Mouse (Mus musculus) forebrain, embryonic 10.5 days (tissue): ENCODE data around the gene Zcchc4. TPM values are rescaled to one million over a fixed set of nuclear protein-coding genes. Genes with fewer than 3 reads are reported as not detected.

Experiments
- DNase-seq: peaks from one replicate; pipeline ENCODE4 v3.0.0-alpha.2; 2017; ENCODE audit warnings: low spot score; ENCODE audit errors: extremely low spot score
- H3K27ac ChIP-seq: fragments of 300-500 bp; sonication (generic); 2 replicates; pipeline ENCODE4 v1.5.1; 2016; ENCODE audit warnings: mild to moderate bottlenecking
- H3K27me3 ChIP-seq: fragments of 300-500 bp; sonication (generic); 2 replicates; pipeline ENCODE4 v1.6.1; 2016; ENCODE audit warnings: mild to moderate bottlenecking; ENCODE audit not compliant: poor library complexity, severe bottlenecking
- H3K36me3 ChIP-seq: fragments of 300-500 bp; sonication (generic); replicated peaks from 2 replicates; pipeline ENCODE4 v1.6.1; 2016; ENCODE audit warnings: mild to moderate bottlenecking, moderate library complexity
- H3K4me1 ChIP-seq: fragments of 300-500 bp; sonication (generic); 2 replicates; pipeline ENCODE4 v1.6.1; 2016
- H3K4me3 ChIP-seq: fragments of 300-500 bp; sonication (generic); 2 replicates; pipeline ENCODE4 v1.5.1; 2016; ENCODE audit warnings: mild to moderate bottlenecking, moderate library complexity
- H3K9me3 ChIP-seq: fragments of 300-500 bp; sonication (generic); 2 replicates; pipeline ENCODE4 v1.6.1; 2016; ENCODE audit warnings: mild to moderate bottlenecking, moderate library complexity
- WGBS: fragments of 180-500 bp; shearing (Covaris S2); methylation state at CpG from one replicate; pipeline ENCODE4 v1.1.7; 2016; 5-methylcytosine and 5-hydroxymethylcytosine counted together
- polyA plus RNA-seq: library from polyadenylated mRNA; unstranded; fragments of >200 nt; fragmentation: Nextera tagmentation; extraction: Ambion mirVana; gene quantifications from 2 replicates; pipeline ENCODE4 v1.2.1, GENCODE M21; 2016

Gene Zcchc4
- polyA plus RNA-seq, 1 experiment from 2014 or later: 21.5 TPM

DNA sequence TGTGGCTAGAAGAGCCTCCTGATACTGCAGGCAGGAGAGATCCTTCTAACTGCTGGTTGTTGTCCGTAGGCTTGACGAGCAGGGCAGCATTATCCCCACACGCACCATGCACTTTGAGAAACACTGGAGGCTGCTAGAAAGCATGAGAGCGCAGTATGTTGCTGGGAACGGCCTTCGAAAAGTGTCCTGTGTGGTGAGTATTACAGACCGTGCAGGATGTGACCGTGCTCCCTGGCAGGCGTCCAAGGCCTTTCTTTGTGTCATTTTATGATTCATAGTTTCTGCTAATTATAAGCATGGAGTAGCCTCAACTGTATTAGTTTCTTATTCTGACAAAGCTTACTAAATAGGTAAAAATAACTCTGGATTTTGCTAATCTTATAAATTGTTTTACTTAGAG is 90.6 kb downstream of the Zcchc4 start:
- no peaks in the 10 kb centered on the region for H3K4me1 ChIP-seq
- WGBS: 95% methylated on average over 9 of the region's 9 CpGs
- H3K27ac ChIP-seq: no peak overlapping the region
- peaks cover 82% of the 10 kb centered on the region for H3K36me3 ChIP-seq
- no peaks in the 10 kb centered on the region for H3K27me3 ChIP-seq
- H3K9me3 ChIP-seq: no peaks in the 10 kb centered on the region
- H3K4me3 ChIP-seq: no peak overlapping the region
- DNase-seq: no peak

DNA sequence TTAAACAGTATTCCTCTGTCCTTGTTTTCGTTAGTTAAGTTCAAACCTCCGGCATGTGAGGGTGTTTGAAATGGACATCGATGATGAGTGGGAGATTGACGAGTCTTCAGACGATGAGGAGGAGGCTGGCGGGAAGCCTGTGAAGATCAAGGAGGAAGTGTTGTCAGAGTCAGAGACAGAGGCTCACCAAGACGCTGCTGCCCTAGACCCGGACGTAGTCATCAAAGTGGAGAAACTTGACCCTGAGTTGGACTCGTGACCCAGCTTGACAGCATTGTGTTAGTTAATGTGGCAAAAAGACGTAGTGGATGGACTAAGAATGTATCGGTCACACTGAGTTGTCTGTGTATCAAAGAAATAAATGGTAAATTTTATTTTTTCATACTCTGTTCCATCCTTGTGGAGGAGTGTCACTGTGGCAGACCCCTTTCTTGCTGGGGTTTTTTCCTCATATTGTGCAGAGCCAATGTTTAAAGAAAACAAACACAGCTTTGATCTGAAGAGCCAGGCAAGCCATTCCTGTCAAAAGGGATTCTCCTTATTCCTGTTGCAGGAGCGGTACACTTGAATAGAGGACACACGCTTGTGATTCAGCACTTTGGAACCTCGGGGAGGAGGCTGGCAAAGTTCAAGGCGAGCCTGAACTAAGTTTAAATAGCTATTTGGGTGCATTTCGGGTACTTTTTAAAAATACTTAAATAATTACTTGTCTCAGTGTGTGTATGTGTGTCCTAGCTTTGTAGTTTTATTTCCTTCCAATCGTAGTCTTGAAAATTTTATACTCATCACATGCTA is 91.3 kb downstream of the Zcchc4 start:
- no peak for DNase-seq
- H3K36me3 ChIP-seq: peaks cover 75% of the 10 kb centered on the region
- no peaks in the 10 kb centered on the region for H3K4me1 ChIP-seq
- WGBS: 91% methylated on average over 18 of the region's 18 CpGs
- H3K9me3 ChIP-seq: no peaks in the 10 kb centered on the region
- no peaks in the 10 kb centered on the region for H3K27me3 ChIP-seq
- H3K4me3 ChIP-seq: no peak overlapping the region
- H3K27ac ChIP-seq: no peak overlapping the region

DNA sequence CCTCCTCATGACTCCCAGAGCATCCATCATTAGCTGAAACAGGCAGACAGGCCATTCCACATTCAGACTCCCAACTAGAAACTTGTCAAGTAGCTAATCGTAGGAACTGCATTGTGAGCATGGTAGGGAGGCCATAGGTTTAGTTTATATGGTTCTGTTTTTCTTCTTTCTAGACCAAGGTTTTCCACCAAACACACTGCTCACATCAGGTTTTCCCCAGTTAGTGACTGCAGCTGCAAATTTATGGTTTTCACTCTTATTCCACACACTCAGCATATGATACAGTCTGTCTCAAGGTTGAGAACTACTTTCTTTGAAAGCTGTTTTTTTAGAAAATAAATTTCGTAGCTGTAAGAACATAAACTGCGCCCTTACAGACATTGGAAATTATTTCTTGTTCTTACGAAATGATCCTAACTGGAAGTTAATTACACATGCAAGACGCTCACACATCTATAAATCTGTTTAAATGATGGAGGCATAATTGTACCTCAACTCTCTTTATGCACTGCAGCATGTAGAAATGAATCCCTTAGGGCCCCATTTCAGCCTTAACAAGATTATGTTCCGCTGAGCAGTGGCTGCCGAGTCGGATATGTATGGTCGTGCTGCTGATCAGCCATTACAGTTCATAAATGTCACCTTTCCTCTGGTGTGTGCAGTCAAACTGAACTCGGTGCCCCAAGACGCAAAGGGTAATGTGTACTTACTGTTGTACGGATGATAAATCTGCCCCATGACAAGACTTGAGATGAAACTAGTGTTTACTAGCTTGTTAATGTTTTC is 93.9 kb downstream of the Zcchc4 start:
- no peaks in the 10 kb centered on the region for H3K9me3 ChIP-seq
- H3K27ac ChIP-seq: no peak overlapping the region
- H3K4me1 ChIP-seq: no peaks in the 10 kb centered on the region
- H3K4me3 ChIP-seq: no peak overlapping the region
- no peaks in the 10 kb centered on the region for H3K27me3 ChIP-seq
- 92% methylated on average over 12 of the region's 12 CpGs for WGBS
- no peak for DNase-seq
- peaks cover 50% of the 10 kb centered on the region for H3K36me3 ChIP-seq

DNA sequence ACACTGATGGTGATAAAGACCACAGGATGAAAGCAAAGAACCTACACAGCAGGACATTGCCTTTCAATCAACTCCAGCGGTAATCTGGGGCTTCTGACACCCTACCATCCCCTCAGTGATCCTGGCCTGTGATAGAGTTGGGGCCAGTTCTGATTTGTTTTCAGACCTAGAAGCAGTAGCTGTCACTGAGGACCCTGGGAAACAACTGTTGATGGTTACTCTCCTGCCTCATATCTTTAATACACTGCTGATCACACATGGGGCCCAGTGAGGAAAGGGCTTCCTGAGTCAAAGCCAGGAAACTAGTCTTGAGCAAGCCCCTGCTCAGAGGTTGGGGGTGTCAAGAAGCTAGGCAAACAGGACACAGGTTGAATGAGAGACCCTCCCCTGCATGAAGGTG is 96.3 kb downstream of the Zcchc4 start:
- Histone ChIP-seq H3K27me3 (no peaks in the 10 kb centered on the region), H3K4me1 (no peaks in the 10 kb centered on the region), H3K36me3 (peaks cover 26% of the 10 kb centered on the region), H3K27ac (no peak overlapping the region), H3K9me3 (no peaks in the 10 kb centered on the region), H3K4me3 (no peak overlapping the region)
- 12% methylated on average over 1 of the region's 1 CpGs for WGBS
- no peak for DNase-seq

DNA sequence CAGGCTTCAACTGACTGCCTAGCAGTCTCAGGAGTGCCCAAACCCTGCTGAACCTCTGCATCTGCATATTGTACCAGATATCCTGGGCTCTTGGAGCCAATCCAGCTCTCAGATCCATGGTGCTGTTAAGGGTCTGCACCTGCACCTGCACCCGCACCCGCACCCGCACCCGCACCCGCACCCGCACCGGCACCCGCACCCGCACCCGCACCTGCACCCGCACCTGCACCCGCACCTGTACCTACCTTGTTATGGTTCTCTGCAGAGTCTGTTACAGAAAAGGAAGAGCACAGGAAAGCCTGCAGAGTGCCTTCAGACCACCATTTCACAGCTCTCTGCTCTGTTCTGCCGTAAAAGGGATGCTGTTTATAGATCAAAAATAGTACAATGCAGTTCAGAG is 96.8 kb downstream of the Zcchc4 start:
- no peak overlapping the region for H3K4me3 ChIP-seq
- 97% methylated on average over 13 of the region's 13 CpGs for WGBS

More for the DNA sequence above, 96.8 kb downstream of the Zcchc4 start:
- Histone ChIP-seq H3K36me3 (peaks cover 21% of the 10 kb centered on the region), H3K4me1 (no peaks in the 10 kb centered on the region), H3K27ac (no peak overlapping the region), H3K9me3 (no peaks in the 10 kb centered on the region), H3K27me3 (no peaks in the 10 kb centered on the region)
- no peak for DNase-seq

Other genes starting within 250 kb of the Zcchc4 start
- 0.89 and 1.1 TPM in 2 replicates for gene Lgi2, start 208.9 kb upstream of the Zcchc4 start, polyA plus RNA-seq
- 8.2 and 8.7 TPM in 2 replicates for gene Sepsecs, start 105.7 kb upstream of the Zcchc4 start, polyA plus RNA-seq
- 14.2 and 14.8 TPM in 2 replicates for gene Pi4k2b, start 33.8 kb upstream of the Zcchc4 start, polyA plus RNA-seq
- 116 and 118 TPM in 2 replicates for gene Anapc4, start 58.6 kb downstream of the Zcchc4 start, polyA plus RNA-seq